Mouse (Mus musculus) neural tube, embryonic 13.5 days (tissue): ENCODE measurements at regions not wholly inside any gene's neighbourhood (a gene's known extent, or its start where the extent isn't known, plus 50 kb on each side); places are given as distances from the start of the nearest gene placed in this dataset.

Experiments used
- ATAC-seq: fragments of 200-750 bp; cut with Nextera tagmentation; 2 replicates; pipeline ENCODE4 v1.8.0; 2017; ENCODE audit warnings: low read depth, mild to moderate bottlenecking, moderate TSS enrichment, moderate library complexity
- H3K27ac ChIP-seq: fragments of 300-500 bp; sonication (generic); replicated peaks from 2 replicates; pipeline ENCODE4 v1.5.1; 2015; ENCODE audit warnings: moderate library complexity, mild to moderate bottlenecking, inconsistent platforms
- H3K27me3 ChIP-seq: fragments of 300-500 bp; sonication (generic); 2 replicates; pipeline ENCODE4 v1.6.1; 2015; ENCODE audit warnings: mild to moderate bottlenecking, inconsistent platforms
- H3K36me3 ChIP-seq: fragments of 300-500 bp; sonication (generic); 2 replicates; pipeline ENCODE4 v1.6.1; 2015; ENCODE audit warnings: mild to moderate bottlenecking, inconsistent platforms
- H3K4me1 ChIP-seq: fragments of 300-500 bp; sonication (generic); replicated peaks from 2 replicates; pipeline ENCODE4 v1.6.1; 2015; ENCODE audit warnings: inconsistent platforms
- H3K4me2 ChIP-seq: fragments of 300-500 bp; sonication (generic); 2 replicates; pipeline ENCODE4 v1.6.1; 2015; ENCODE audit warnings: inconsistent platforms, mild to moderate bottlenecking, moderate library complexity
- H3K4me3 ChIP-seq: fragments of 300-500 bp; sonication (generic); 2 replicates; pipeline ENCODE4 v1.5.1; 2015; ENCODE audit warnings: mild to moderate bottlenecking, inconsistent platforms
- H3K9ac ChIP-seq: fragments of 300-500 bp; sonication (generic); 2 replicates; pipeline ENCODE4 v1.6.1; 2015; ENCODE audit warnings: moderate library complexity, mild to moderate bottlenecking, inconsistent platforms
- H3K9me3 ChIP-seq: fragments of 300-500 bp; sonication (generic); 2 replicates; pipeline ENCODE4 v1.6.1; 2016; ENCODE audit warnings: inconsistent platforms
- WGBS: fragments of 180-500 bp; shearing (Covaris S2); methylation state at CpG from one replicate; pipeline ENCODE4 v1.1.7; 2015; 5-methylcytosine and 5-hydroxymethylcytosine counted together

DNA sequence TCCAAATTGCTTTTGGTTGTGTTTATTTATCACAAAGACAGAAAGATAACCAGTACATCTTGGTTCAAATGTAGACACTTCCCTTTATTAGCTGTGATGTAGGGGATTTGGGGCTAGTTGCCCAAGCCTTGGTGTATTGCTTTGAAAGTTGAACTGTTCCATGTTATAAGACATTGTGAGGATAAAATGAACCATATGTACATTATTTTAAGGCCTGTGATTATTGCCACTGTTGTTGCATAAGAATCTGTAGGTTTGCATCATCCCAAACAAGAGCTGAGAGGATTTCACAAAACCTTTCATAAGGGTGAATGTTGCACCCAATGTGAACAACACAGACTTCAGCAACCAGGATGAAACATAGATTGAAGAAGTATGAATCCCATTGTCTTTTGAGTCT is 145.7 kb upstream of the Tnfaip3 start:
- Histone ChIP-seq H3K9me3 (no peaks in the 10 kb centered on the region), H3K27ac (no peak overlapping the region), H3K4me2 (no peak overlapping the region), H3K9ac (no peak overlapping the region), H3K4me3 (no peak overlapping the region), H3K4me1 (no peaks in the 10 kb centered on the region), H3K36me3 (no peaks in the 10 kb centered on the region), H3K27me3 (no peaks in the 10 kb centered on the region)
- no peak for ATAC-seq

DNA sequence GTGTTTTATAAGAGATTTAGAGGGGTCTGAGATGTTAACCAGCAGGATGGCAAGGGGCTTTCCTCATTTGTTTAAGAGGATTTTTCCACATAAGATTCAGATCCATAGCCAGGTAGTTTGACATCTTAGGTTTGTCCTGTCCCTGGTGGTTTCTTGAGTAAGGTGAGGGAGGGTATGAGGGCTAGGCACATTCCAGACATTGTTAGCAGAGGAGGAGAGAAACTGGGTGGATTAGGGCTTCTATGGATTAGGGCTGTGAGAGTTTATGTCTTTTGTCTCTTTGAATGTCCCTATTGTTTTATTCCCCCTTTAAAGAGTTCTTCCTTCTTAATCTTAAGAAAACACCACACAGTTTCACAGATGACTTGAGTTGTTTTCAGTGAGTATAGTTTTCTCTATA is 138.6 kb upstream of the Tnfaip3 start:
- Histone ChIP-seq H3K27ac (no peak overlapping the region), H3K27me3 (no peaks in the 10 kb centered on the region), H3K9me3 (no peaks in the 10 kb centered on the region), H3K9ac (no peak overlapping the region), H3K36me3 (no peaks in the 10 kb centered on the region), H3K4me1 (no peaks in the 10 kb centered on the region), H3K4me2 (no peak overlapping the region), H3K4me3 (no peak overlapping the region)
- no peak for ATAC-seq

DNA sequence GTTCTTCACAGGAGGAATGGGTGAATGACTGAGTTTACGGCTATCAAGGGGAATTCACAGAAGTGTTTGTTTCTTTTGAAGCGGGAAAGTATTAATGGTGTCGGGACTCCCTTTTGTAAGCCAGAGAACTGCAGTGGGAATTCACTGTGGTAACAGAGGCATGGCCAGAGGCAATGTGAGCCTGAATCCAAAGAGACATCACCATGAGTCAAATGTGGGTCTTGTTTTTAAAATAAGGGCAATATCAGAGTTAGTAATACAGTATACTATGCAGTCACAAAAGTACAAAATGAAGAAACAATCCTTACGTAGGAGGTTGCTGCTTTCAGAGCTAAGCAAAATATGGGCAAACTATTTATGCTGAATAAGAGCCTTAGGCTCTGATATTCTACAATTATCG is 137.3 kb upstream of the Tnfaip3 start:
- H3K4me1 ChIP-seq: no peaks in the 10 kb centered on the region
- H3K4me2 ChIP-seq: no peak overlapping the region
- WGBS: 60% methylated on average over 5 of the region's 5 CpGs
- H3K36me3 ChIP-seq: no peaks in the 10 kb centered on the region
- no peak overlapping the region for H3K9ac ChIP-seq
- no peaks in the 10 kb centered on the region for H3K9me3 ChIP-seq
- no peak overlapping the region for H3K4me3 ChIP-seq
- no peak for ATAC-seq
- H3K27me3 ChIP-seq: no peaks in the 10 kb centered on the region
- no peak overlapping the region for H3K27ac ChIP-seq

DNA sequence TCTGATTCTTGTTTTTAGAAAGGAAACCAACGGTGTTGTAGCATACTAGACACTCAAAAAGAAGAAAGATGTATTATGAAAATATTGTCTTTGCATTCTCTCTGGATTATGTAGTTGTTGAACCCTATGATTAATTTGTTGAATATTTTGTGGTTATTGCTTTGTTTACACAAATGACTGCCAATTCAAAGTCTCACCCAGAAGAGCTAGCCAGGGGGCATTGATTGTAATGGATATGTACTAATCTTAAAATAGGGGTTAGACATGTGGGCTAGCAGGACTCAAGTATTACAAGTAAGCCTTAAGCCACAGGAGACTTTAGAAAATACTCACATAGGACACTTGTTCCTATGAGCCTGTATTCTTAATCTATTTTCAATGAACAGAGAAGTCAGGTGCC is 135.3 kb upstream of the Tnfaip3 start:
- 93% methylated on average over 1 of the region's 1 CpGs for WGBS
- H3K9ac ChIP-seq: no peak overlapping the region
- ATAC-seq: no peak
- no peaks in the 10 kb centered on the region for H3K4me1 ChIP-seq
- H3K4me3 ChIP-seq: no peak overlapping the region
- no peaks in the 10 kb centered on the region for H3K27me3 ChIP-seq
- H3K27ac ChIP-seq: no peak overlapping the region
- no peak overlapping the region for H3K4me2 ChIP-seq
- H3K36me3 ChIP-seq: no peaks in the 10 kb centered on the region
- H3K9me3 ChIP-seq: no peaks in the 10 kb centered on the region

DNA sequence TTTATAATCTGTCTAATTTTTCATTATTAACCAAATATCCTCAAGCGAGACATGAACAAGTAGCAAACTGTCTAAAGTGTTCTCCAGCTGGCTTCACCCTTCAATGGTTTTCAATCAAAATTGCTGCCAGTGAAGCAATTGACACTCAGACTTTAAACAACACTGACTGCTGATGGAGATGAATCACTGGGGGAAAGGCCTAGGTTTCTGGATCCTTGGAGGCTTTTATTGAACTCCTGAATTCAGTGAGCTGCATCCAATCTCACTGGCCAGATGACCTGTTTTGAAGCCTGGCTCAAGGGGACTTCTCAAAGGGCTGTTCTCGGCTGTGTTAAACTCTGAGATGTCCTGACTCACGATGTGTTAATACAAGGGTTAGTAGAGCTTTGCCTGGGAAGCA is 134.5 kb upstream of the Tnfaip3 start:
- H3K27ac ChIP-seq: no peak overlapping the region
- WGBS: 31% methylated on average over 3 of the region's 3 CpGs
- ATAC-seq: no peak

DNA sequence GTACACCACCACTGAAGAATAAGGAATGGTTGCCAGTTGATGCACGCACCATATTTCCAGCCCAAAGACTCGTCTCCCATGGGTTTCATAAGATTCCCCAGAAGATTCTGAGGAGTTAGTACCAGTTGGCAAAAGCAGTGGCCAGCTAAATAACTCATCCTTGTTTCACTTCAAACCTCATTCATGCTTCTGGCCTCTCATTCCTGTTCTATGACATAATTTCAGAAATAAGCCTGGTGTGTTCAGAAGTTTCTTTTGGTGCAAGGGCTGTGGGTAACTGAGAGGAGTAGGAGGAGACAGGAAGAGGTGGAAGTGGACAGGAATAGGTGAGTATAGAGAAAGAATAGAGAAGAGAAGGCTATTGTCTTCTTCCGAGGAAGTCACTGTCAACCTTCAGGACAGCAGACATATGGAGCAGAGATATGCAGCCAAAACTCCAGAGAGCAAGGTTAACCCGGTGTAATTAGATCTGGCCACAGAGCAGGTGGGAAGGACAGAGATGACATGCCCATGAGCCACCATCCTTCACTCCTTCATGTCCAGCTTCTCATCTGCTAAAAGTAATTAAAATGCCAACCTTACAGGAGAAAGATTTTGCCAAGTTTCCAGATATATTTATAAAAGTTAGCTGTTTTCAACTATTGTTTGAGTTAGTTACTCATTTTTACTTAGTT is 133.9 kb upstream of the Tnfaip3 start:
- no peaks in the 10 kb centered on the region for H3K4me1 ChIP-seq
- no peak overlapping the region for H3K4me2 ChIP-seq
- no peak for ATAC-seq
- H3K9me3 ChIP-seq: no peaks in the 10 kb centered on the region
- WGBS: 83% methylated on average over 4 of the region's 4 CpGs
- no peak overlapping the region for H3K9ac ChIP-seq
- no peaks in the 10 kb centered on the region for H3K27me3 ChIP-seq
- H3K36me3 ChIP-seq: no peaks in the 10 kb centered on the region
- no peak overlapping the region for H3K4me3 ChIP-seq
- no peak overlapping the region for H3K27ac ChIP-seq

More for the DNA sequence above, 134.5 kb upstream of the Tnfaip3 start:
- Histone ChIP-seq H3K9ac (no peak overlapping the region), H3K27me3 (no peaks in the 10 kb centered on the region), H3K4me3 (no peak overlapping the region), H3K9me3 (no peaks in the 10 kb centered on the region), H3K36me3 (no peaks in the 10 kb centered on the region), H3K4me1 (no peaks in the 10 kb centered on the region), H3K4me2 (no peak overlapping the region)

DNA sequence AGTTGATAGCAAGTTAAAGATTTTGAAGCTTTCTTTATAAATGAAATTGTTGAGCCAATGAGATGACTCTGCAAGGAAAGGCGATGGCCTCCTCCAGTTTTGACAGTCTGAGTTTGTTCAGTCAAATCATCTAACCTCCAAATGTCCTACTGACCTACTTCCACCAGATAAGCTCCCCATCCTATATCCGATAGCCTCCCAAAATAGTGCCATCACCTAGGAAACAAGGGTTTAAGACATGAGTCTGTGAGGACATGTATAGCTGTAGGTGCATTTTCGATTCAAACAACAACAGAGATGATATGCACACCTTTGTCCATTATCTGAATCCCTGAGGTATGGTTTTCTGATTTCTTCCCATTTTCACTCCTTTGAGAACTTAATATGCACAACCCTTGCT is 126.0 kb upstream of the Tnfaip3 start:
- no peaks in the 10 kb centered on the region for H3K36me3 ChIP-seq
- H3K4me3 ChIP-seq: no peak overlapping the region
- WGBS: 90% methylated on average over 3 of the region's 3 CpGs
- no peak overlapping the region for H3K4me2 ChIP-seq
- H3K9me3 ChIP-seq: no peaks in the 10 kb centered on the region
- H3K4me1 ChIP-seq: no peaks in the 10 kb centered on the region
- H3K9ac ChIP-seq: no peak overlapping the region
- no peak overlapping the region for H3K27ac ChIP-seq
- H3K27me3 ChIP-seq: no peaks in the 10 kb centered on the region
- ATAC-seq: no peak

DNA sequence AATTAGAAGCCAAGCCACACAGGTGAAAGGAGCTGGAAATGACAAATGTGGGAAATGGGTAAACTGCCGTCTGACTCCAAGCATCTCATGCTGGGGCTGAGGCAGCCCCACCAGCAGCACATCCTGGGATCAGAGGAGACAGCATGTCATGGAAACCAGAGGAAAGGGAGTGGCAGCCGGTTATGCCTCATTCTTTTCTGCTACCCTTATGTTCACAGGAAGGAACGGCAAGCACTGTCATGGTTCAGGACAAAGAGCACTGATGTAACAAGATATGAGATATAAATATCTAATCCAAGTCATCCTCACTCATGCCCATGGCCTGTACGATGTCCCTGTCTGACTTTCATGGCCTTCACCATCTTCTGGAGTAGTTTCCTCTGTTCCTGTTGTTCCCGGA is 125.2 kb upstream of the Tnfaip3 start:
- no peaks in the 10 kb centered on the region for H3K4me1 ChIP-seq
- H3K4me3 ChIP-seq: no peak overlapping the region
- no peaks in the 10 kb centered on the region for H3K27me3 ChIP-seq
- no peak overlapping the region for H3K27ac ChIP-seq
- no peak for ATAC-seq
- no peak overlapping the region for H3K9ac ChIP-seq
- no peaks in the 10 kb centered on the region for H3K36me3 ChIP-seq
- H3K4me2 ChIP-seq: no peak overlapping the region
- no peaks in the 10 kb centered on the region for H3K9me3 ChIP-seq
- WGBS: 81% methylated on average over 5 of the region's 5 CpGs

DNA sequence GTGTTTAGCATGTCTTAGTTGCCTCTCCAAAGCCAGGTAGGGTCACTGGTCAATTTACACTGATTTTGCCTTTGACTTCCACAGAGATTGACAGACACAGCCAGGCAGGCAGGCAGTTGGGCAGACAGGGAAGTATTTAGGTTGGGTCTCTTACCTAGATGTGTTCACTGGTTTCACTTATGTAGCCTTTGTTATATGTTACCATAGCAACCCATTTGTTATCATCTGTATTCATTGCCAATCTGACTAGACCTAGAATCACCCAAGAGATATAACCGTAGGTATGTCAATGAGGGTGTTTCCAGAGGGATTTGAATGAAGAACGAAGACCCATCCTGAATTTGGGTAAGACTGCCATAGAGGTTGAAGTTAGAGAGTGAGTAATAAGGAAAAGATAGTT is 123.8 kb upstream of the Tnfaip3 start:
- H3K27me3 ChIP-seq: no peaks in the 10 kb centered on the region
- H3K36me3 ChIP-seq: no peaks in the 10 kb centered on the region
- ATAC-seq: no peak
- no peak overlapping the region for H3K4me2 ChIP-seq
- H3K4me3 ChIP-seq: no peak overlapping the region
- no peaks in the 10 kb centered on the region for H3K9me3 ChIP-seq
- no peak overlapping the region for H3K9ac ChIP-seq
- WGBS: 76% methylated on average over 2 of the region's 2 CpGs
- H3K27ac ChIP-seq: no peak overlapping the region
- no peaks in the 10 kb centered on the region for H3K4me1 ChIP-seq

DNA sequence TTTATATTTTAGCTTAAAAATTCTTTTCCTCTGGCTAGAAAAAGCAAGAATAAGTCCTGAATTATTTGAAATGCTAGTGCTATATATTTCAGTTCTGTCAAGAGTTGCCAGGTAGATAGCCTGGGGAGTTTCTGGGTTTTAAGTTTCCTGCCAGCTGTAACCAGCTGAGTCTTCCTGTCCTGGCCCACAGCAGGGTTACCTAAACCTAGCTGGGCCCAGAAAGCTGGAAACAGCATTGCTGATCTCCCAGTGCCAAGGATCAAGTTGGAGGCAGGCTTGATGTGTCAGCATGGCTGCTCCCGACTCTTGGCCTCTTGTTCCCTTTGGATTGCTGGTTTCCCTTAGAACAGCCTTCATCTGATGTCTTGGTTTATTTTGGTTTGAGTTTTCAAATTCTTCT is 122.8 kb upstream of the Tnfaip3 start:
- Histone ChIP-seq H3K4me1 (no peaks in the 10 kb centered on the region), H3K9ac (no peak overlapping the region), H3K36me3 (no peaks in the 10 kb centered on the region), H3K9me3 (no peaks in the 10 kb centered on the region), H3K4me3 (no peak overlapping the region), H3K4me2 (no peak overlapping the region), H3K27me3 (no peaks in the 10 kb centered on the region), H3K27ac (no peak overlapping the region)
- no peak for ATAC-seq
- WGBS: 85% methylated on average over 1 of the region's 1 CpGs

DNA sequence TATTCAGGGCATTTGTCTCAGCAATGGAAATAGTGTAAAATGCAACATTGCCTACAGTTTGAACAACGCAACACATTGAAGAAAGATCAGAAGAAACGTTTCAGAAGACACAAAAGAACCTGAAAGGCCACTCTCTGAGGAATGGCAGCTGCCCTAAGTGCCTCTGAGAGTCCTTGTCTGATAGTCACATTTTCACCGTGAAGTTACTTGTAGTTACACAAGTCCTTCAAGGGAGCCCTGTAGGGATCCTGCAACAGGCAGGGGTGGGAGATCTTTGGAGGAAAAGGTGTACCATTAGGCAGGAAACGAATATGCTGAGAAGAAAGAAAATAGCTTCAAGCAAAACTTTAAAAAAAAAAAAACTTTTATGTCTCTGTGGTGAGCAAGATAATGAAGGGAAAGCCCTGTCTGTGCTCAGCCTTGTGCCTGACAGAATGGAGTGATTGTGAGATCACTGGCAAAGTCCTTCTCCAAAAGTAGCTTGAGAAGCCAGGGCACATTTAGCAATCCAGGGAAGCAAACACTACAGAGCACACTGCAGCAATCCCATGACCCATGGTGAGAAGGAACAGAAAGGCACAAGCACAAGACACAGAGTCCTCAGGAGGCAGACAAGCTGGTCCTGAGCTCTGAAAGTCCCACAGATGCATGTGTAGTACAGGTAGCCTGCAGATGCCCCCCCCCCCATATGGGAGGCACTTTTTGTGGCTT is 112.3 kb upstream of the Tnfaip3 start:
- Histone ChIP-seq H3K4me3 (no peak overlapping the region), H3K4me1 (no peaks in the 10 kb centered on the region), H3K9me3 (no peaks in the 10 kb centered on the region), H3K27ac (no peak overlapping the region), H3K27me3 (no peaks in the 10 kb centered on the region), H3K36me3 (no peaks in the 10 kb centered on the region), H3K9ac (no peak overlapping the region), H3K4me2 (no peak overlapping the region)
- no peak for ATAC-seq
- 69% methylated on average over 4 of the region's 4 CpGs for WGBS

DNA sequence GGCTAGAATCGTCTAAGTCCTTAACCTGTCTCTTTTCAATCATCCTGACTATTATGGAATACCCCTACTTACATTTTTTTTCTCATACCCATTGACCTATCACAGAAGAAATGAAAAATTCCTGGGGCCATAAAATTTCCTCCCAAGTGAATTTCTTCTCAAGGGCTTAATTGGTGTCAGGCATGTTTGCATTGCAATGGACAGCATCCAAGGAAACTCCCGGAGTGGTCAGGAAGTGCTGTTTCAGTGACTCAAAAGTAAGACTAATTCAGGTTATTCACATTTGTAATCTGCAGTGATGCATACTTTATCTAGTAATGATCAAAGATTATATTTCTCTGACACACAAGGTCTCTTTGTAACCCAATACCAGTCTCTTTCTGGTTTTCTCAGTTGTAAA is 111.5 kb upstream of the Tnfaip3 start:
- Histone ChIP-seq H3K4me3 (no peak overlapping the region), H3K9ac (no peak overlapping the region), H3K36me3 (no peaks in the 10 kb centered on the region), H3K4me2 (no peak overlapping the region), H3K27ac (no peak overlapping the region), H3K9me3 (no peaks in the 10 kb centered on the region), H3K4me1 (no peaks in the 10 kb centered on the region), H3K27me3 (no peaks in the 10 kb centered on the region)
- 73% methylated on average over 2 of the region's 2 CpGs for WGBS
- no peak for ATAC-seq

DNA sequence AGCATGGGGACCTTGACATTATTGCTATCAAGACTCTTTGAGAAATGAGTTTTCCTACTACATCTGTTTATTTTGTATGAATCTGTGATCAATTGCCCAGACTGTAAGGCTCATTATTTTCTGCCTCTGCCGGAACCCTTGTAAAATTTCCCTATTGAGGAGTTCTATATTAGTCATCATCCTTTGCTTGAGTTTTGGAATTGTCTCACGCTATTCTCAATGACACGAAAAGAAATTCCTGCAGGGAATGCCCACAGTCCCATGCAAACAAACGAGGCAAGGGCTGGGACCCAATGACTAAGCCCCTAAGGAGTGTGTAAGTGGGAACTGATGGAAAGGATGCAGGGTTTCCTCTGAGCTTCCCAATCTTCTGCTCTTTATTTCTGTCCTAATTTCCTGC is 111.0 kb upstream of the Tnfaip3 start:
- H3K9ac ChIP-seq: no peak overlapping the region
- 89% methylated on average over 4 of the region's 4 CpGs for whole genome bisulfite sequencing
- no peak overlapping the region for H3K4me3 ChIP-seq
- no peak overlapping the region for H3K4me2 ChIP-seq
- no peaks in the 10 kb centered on the region for H3K27me3 ChIP-seq
- H3K27ac ChIP-seq: no peak overlapping the region
- ATAC-seq: no peak
- H3K36me3 ChIP-seq: no peaks in the 10 kb centered on the region
- no peaks in the 10 kb centered on the region for H3K9me3 ChIP-seq
- H3K4me1 ChIP-seq: no peaks in the 10 kb centered on the region
